Mouse (Mus musculus): ENCODE measurements around the gene Wdr46.

The Wdr46 gene

DNA sequence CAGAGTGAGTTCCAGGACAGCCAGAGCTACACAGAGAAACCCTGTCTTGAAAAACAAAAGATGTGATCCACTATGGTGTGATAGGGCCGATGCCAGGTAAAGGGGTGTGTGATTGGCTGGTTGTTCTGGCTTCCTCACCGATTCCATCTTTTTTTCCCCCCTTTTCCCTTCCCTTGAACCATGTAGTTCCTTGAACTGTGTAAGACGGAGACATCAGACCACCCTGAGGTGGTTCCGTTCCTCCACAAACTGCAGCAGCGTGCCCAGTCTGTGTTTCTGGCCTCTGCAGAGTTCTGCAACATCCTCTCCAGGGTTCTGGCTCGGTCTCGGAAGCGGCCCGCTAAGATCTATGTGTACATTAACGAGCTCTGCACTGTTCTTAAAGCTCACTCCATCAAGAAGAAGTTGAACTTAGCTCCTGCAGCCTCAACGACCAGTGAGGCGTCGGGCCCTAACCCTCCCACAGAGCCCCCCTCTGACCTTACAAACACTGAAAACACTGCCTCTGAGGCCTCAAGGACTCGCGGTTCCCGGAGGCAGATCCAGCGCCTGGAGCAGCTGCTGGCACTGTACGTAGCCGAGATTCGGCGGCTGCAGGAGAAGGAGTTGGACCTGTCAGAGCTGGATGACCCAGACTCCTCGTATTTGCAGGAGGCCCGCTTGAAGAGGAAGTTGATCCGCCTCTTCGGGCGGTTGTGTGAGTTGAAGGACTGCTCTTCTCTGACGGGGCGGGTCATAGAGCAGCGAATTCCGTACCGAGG is 29.2 kb upstream of the Wdr46 start:
- DNase-seq (ENCODE audit: low spot score), result no peak

DNA sequence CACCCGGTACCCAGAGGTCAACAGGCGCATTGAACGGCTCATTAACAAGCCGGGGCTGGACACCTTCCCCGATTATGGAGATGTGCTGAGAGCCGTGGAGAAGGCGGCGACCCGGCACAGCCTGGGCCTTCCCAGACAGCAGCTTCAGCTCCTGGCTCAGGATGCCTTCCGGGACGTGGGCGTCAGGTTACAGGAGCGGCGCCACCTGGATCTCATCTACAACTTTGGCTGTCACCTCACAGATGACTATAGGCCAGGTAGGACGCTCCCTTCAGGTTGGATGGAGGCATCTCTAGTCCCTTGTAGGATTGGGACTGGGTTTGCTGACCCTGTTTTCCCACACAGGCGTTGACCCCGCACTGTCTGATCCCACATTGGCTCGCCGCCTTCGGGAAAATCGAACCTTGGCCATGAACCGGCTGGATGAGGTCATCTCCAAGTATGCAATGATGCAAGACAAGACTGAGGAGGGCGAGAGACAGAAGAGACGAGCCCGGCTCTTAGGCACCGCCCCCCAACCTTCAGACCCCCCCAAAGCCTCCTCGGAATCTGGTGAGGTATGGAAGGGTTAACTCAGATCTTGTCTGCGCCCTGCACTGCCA is 28.5 kb upstream of the Wdr46 start:
- no peak for DNase-seq (ENCODE audit: low spot score)

GRCm38 (mm10) chr17:33913264-33913663 is 27.2 kb upstream of the Wdr46 start:
- no peak for DNase-seq (ENCODE audit: low spot score)

DNA sequence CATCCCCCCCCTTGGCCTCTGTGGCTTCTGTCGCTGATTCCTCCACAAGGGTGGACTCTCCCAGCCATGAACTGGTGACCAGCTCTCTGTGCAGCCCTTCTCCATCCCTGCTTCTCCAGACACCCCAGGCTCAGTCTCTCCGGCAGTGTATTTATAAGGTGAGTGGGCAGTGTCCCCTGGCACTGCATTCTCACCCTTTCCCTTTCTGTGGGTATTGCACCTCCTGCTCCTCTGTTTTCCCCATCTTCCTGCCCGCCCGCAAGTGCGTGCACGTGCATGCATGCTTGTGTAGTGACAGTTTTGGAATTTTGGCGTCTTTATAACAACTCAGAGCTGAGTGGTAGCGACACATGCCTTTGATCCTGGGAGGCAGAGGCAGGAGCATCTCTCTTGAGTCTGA is 26.6 kb upstream of the Wdr46 start:
- DNase-seq (ENCODE audit: low spot score), result no peak

GRCm38 (mm10) chr17:33914969-33915391 is 25.5 kb upstream of the Wdr46 start:
- no peak for DNase-seq (ENCODE audit: low spot score)

DNA sequence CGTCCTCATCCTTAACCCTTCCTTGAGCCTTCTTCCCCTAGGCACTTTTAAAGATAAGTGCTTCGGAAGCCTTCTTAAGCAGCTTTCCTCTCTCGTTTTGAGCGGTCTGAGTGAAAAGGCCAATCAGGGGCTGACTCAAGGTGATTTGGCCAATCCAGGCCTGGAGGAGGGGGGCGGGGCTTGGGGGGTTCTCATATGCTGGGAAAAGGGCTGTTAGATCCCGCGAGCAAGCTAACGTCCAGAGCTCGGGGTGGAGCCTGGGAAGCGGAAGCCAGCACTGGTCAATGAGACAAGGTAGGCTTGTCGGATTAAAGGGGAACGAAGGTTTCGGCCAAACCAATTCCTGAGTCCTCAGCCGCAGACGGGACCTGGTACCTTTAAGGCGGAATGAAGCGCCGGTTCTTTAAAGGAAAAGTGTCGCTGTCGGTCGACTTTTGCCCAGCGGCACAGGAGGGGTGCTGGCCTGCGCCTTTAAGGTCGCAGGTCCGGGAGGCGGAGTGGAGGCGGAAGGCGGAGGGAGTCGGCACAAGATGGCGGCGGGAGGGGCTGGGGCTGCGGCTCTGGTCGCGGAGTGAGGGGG is 24.7 kb upstream of the Wdr46 start, which contains the start of the genes Tapbp and Zbtb22:
Gene Tapbp (plus strand): TSS at position 229 of the 580 bp plus-strand sequence.
Gene Zbtb22 (plus strand): TSS at position 234 of the 580 bp plus-strand sequence.
- DNase-seq (ENCODE audit: low spot score), result peak; percentile 98

DNA sequence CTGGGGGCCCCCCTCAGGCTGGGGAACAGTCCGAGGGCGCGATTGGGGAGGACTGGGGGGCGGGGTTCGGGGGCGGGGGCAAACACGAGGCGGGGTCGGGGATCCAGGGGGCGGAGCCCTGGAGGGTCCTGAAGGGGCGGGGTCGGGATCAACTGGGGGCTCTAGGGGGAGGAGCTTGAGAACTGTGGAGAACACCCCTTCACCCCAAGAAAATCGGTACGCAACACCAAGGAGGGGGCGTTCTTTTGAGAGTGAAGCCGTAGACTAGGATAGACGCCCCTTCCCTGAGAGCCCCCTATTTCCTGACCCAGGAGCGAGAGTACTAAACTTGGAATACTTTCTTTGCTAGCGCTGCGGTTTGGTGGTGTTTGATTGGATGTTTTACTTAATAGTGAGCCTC is 24.2 kb upstream of the Wdr46 start:
- peak; percentile 82 for DNase-seq (ENCODE audit: low spot score)

- DNase-seq (ENCODE audit: low spot score), result no peak
Measured at GRCm38 (mm10) chr17:33916847-33917655, 23.4 kb upstream of the Wdr46 start.

DNA sequence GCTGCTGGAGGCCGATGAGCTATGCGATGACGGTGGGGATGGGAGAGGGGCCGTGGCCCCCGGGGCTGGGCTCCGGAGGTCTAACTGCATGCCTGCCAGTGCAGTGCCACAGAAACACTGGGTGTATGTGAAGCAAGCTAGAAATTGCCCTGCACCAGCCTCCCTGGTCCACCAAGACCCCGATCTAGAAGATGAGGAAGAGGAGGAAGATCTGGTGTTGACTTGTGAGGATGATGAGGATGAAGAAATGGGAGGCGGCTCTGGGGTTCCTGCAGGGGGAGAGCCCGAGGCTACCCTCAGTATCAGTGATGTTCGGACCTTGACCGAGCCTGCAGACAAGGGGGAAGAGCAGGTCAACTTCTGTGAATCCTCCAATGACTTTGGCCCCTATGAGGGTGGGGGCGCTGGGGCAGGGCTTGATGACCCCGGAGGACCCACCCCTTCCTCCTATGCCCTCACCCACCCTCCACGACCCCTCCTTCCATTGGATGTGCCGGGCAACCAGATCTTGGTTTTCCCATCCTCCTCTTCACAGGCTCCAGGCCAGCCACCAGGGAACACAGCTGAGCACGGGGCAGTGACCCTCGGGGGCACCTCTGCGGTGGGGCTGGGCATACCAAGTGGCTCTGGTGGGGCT is 22.7 kb upstream of the Wdr46 start:
- DNase-seq (ENCODE audit: low spot score), result no peak

DNA sequence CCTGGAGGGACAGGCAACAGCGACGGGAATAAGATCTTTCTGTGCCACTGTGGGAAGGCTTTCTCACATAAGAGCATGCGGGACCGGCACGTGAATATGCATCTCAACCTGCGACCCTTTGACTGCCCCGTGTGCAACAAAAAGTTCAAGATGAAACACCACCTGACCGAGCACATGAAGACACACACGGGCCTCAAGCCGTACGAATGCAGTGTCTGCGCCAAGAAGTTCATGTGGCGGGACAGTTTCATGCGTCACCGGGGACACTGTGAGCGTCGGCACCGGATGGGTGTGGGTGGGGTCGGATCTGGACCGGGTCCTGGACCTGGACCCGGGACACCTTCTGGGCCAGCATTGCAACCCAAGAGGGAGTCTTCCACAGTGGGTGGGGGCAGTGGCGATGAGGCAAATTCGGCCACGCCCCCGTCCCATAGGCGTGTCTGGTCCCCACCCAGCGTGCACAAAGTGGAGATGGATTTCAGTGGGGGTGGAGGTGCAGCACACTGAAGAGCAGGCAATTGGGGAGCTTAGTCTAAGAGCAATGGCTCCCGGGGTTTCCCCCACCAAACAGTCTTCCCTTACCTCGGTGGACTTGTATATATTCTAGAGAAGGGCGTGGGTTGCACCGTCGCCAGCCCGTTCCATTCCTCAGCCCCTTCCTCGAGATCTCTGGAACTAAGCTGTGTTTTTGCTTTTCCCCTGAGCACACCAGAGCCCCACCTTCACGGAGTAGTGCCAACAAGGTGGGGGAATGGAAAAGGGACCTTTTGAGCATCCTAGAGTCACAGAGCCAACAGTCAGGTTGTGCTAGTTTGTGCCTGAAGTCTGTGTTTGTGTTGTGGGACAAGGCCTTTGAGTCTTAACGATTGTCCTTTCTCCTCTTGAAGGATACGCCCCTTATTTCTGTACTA is 21.9 kb upstream of the Wdr46 start:
- no peak for DNase-seq (ENCODE audit: low spot score)

GRCm38 (mm10) chr17:33919351-33920281 is 20.8 kb upstream of the Wdr46 start:
- peak; percentile 87 for DNase-seq (ENCODE audit: low spot score)

GRCm38 (mm10) chr17:33920282-33921097 is 20.0 kb upstream of the Wdr46 start:
- DNase-seq (ENCODE audit: low spot score), result peak; percentile 86

DNA sequence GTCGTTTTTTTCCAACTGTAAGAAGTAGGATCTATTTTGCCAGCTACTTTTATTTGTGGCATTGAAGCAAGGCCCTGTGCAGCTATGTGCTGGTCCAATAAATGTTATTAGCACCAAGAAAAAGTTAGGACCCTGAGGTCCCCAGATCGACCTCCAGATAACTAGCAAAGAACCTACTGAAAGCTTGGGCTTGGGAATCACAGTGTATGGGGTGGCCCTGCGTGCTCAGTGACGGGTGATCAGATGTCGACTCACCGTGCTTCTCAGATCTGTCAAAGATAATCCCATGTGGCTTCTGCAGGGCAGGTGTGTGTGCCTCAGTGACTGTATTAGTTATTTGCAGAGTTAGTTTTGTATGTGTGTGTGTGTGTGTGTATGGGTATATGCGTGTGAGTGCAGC is 19.1 kb upstream of the Wdr46 start:
- no peak for DNase-seq (ENCODE audit: low spot score)

DNA sequence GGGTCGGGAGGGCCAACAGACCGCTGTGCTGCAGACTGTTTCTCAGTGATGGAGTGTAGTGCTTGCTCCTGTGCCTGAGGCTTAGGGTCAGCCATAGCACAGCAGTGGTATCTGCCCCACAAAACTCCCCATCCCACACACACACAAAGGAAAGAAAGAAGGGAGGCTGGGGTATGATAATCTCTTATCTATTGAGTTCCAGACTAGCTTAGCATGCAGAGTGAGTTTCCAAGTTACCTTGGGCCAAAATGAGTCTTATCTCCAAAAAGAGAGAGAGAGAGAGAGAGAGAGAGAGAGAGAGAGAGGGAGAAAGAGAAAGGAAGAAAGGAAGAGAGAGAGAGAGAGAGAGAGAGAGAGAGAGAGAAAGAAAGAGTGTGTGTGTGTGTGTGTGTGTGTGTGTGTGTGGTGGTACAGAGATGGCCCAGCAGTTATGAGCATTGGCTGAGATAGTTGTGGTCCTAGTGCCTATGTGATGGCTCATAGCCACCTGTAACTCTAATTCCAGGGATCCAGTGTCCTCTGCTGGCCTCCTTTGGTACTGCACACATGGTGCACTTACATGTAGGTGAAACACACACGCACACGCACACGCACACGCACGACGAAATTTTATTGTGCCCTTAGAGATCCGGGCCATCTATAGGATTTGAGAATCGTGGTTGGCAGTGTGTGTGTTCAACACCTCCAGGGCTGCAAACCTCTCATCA is 15.7 kb upstream of the Wdr46 start:
- DNase-seq (ENCODE audit: low spot score), result no peak

DNA sequence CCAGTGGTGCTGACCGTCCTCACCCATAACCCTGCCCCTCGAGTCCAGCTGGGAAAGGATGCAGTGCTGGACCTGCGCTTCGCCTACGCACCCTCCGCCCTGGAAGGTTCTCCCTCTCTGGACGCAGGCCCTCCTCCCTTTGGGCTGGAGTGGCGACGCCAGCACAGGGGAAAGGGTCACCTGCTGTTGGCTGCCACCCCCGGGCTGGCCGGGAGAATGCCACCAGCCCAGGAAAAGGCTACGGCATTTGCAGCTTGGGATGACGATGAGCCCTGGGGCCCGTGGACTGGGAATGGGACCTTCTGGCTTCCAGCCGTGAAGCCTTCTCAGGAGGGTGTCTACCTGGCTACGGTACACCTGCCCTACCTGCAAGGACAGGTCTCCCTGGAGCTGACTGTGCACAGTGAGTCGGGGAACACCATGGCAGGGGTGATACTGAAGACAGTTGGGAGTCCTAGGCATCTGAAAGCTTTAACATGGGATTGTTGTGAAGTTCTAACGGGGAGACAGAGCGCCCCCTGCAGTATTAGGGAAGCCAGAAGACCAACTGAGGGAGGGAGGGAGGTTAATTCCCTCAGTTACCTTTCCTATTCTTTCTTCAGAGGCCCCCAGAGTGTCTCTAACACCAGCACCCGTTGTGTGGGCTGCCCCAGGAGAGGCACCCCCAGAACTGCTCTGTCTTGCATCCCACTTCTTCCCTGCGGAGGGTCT is 14.9 kb upstream of the Wdr46 start:
- no peak for DNase-seq (ENCODE audit: low spot score)

GRCm38 (mm10) chr17:33926207-33926932 is 14.1 kb upstream of the Wdr46 start:
- DNase-seq (ENCODE audit: low spot score), result no peak

Measured in testis, postnatal 14 days (tissue).